Mouse (Mus musculus) spleen, adult 18-20 months (tissue): ENCODE results near the gene Arid3c.
"Not testable (repeated sequence)": the region's sequence is repeated elsewhere in the genome, so short reads cannot be mapped to it uniquely, and the experiment has no call there.

Experiments
- DNase-seq, 2 experiments: peaks; one replicate each; pipeline ENCODE4 v3.0.0; 2022; ENCODE audit warnings: mixed read lengths in 2 of 2

Arid3c gene

GRCm38 (mm10) chr4:41731052-41731765, at the start of gene Arid3c:
Arid3c (minus strand) TSS chr4:41731142.
- DNase-seq = no peak

- DNase-seq = not testable (repeated sequence)
These were observed 44.9 kb upstream of the Arid3c start for GRCm38 (mm10) chr4:41775840-41776239.

- not testable (repeated sequence) for DNase-seq
These were observed 43.6 kb upstream of the Arid3c start for GRCm38 (mm10) chr4:41774506-41774905.

DNA sequence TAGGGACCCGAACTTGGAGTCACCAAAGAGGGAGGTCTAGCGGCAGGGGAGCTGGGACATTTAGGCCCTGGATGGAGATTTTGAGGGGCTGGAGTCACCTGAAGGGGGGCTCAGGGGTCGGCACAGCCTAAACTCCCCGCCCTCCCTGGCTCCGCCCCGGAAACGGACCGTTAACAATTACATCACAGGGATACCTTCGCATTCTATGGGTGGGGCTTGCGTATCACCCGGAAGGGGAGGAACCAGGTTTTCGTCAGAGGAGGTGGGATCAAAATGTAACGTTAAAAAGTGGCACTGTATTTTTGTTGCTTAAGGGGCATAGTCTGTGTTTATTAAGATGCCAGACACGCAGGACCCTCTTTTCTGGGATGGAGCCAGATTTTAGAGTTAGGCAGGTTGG, 43.1 kb upstream of the Arid3c start, which contains the start of gene Ccl27a:
Gene Ccl27a, minus strand, starts transcription at position 246 of the 400 bp plus-strand sequence.
- peak; percentile 74 to 82 for DNase-seq

- peak; percentile 62 to 66 for DNase-seq
These were observed 42.6 kb upstream of the Arid3c start for GRCm38 (mm10) chr4:41773502-41773901.

DNA sequence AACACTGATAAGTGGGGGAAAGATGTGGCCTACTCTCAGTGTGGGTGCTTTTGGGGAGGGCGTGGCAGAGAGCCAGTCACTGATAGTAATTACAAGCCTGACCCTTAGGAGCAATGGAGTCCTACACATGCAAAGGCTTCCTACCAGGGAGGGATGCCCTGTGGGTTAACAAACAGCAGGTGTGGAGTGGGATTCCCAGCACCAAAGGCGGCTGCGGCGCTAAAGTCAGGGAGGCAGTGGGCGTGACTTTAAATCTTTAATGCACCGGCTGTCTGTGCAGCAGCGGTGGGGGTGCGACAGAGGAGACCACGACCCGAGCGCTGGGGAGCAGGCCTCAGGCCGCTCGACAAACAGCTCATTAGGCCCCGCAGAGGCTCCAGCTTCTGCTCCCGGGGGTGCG, 42.0 kb upstream of the Arid3c start:
- not testable (repeated sequence) for DNase-seq

DNA sequence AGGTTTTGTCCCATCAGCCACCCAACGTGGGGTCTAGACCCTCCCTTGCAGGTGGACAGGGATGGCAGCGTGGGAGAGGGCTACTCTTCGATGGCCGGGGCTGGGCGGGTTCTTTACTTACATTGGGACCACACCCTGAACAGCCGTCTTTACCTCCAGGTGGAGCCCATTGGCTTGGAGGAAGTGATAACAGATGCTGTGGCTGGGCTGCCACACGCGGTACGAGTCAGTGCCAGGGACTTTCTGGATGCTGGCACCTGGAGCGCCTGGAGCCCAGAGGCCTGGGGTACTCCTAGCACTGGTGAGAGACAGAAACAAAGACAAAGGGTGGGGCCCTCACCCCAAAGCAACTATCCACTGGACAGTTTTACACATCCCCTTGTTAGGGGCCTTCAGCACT, 36.4 kb upstream of the Arid3c start:
- not testable (repeated sequence) for DNase-seq

GRCm38 (mm10) chr4:41763176-41763575, 32.2 kb upstream of the Arid3c start:
- DNase-seq = not testable (repeated sequence)

DNA sequence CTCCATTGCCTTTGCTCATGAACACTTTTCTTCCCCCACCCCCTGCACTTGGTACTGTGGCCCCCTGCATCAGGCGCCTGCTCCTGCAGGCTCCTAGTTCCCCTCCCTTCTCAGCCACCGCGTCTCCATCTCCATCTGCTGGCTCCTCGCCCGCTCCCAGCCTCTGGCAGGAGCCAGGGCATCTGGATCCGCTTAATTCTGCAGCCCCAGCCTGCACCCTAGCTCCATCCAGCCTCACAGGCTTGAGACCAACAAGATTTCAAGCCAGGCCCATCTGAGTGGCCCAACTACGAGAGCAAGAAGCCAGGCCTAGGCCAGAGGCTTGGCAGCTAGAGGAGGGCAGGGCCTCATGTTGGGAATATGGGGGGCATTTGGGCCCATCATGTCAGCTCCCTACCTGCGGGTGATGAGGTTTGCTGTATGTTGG, 31.8 kb upstream of the Arid3c start:
- not testable (repeated sequence) for DNase-seq

DNA sequence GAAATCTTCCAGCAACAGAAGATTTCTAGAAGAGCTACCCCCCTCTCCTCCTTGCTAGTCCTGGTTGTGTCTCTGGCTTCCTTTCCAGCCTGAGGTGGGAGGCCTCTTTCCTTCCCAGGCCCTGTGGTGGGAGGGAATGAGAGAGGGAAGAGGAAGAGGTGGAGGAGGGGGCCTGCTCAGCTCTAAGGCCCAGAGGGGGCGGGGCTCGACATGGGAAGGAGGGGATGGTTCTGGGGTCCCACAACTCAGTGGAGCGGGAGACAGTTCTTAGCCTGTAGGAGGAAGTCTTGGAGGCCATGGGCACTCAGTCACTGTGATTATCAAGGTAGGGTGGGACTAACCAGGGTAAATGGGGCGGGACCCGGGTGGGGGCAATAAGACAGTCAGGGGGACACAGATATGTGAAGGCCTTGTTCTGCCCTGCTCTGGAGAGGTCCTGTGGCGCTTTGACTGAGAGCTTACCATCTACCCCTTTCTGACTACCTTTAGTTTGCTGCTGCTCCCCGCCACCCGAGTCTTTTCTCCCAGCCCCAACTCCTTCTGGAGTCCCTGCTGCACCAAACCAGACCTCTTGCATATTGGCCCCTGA, 31.3 kb upstream of the Arid3c start:
- DNase-seq = no peak

GRCm38 (mm10) chr4:41761680-41762079, 30.7 kb upstream of the Arid3c start:
- no peak for DNase-seq

DNA sequence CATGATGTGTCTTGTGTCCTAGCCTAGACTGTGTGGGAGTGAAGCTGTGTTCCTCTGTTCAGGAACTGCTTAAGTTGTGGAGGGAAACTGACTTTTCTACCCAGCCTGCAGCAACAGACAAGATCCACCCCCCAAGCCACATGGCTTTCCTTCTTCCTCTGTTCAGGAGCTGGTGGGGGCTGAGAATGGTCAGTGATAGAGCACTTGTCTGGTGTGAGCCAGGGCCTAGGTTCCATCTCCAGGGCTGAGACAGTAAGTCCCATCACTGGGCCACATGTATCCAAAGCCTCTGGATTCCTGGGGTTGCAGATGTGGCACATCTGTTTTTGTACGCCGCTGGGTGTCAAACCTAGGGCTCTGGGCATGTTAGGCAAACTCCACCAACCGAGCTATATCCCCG, 30.0 kb upstream of the Arid3c start:
- no peak for DNase-seq

GRCm38 (mm10) chr4:41760288-41760721, 29.4 kb upstream of the Arid3c start:
- DNase-seq = peak; percentile 39 to 41

DNA sequence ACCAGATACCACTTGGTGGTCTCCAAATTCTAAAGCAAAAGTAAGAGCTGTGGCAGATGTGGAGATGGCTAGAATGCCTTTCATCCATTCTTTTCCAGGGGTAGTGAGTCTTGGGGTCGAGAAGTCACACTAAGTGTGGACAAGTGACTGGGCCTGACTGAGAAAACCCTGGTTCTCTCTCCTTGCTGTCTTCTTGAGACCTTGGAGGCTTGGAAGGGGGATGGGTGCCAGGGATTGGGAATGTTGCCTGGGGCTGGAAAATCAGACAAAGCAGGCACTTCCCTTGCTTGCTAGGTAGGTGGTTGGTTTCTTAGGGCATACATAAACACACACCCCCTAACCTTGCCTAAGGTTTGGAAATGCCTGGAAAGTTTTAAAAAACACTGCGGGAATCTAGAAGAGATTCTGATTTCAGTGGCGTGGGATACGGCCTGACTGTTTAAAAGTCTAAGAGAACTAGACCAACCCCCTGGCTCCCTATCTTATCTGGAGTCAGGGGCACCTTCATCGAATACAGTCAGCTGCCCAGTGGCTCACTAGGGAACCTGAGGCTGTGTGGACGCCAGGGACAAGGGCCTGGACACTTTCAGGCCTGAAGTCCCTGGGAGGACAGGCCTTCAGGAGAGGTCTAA, 28.8 kb upstream of the Arid3c start:
- no peak for DNase-seq

- DNase-seq = no peak
These were observed 28.3 kb upstream of the Arid3c start for GRCm38 (mm10) chr4:41759206-41759605.

GRCm38 (mm10) chr4:41758701-41759100, 27.8 kb upstream of the Arid3c start:
- DNase-seq = no peak

- DNase-seq = no peak
These were observed 27.1 kb upstream of the Arid3c start for GRCm38 (mm10) chr4:41758021-41758420.

DNA sequence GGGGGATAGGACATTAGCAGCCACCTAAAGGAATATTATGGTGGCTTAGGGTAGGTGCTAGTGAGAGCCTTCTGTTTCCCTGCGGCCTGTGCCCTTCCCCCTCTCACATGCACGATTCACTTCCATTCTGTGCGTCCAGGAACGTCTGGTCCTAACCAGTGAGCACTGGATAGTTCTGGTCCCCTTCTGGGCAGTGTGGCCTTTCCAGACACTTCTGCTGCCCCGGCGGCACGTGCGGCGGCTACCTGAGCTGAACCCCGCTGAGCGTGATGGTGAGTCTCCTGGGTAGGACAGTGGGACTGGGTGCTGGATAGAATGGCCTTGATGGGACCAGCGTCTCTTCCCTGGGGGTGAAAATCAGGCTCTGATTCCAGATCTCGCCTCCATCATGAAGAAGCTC, 26.4 kb upstream of the Arid3c start:
- DNase-seq = no peak

GRCm38 (mm10) chr4:41756440-41756839, 25.5 kb upstream of the Arid3c start:
- DNase-seq = peak in 1 of 2 experiments; percentile 25

DNA sequence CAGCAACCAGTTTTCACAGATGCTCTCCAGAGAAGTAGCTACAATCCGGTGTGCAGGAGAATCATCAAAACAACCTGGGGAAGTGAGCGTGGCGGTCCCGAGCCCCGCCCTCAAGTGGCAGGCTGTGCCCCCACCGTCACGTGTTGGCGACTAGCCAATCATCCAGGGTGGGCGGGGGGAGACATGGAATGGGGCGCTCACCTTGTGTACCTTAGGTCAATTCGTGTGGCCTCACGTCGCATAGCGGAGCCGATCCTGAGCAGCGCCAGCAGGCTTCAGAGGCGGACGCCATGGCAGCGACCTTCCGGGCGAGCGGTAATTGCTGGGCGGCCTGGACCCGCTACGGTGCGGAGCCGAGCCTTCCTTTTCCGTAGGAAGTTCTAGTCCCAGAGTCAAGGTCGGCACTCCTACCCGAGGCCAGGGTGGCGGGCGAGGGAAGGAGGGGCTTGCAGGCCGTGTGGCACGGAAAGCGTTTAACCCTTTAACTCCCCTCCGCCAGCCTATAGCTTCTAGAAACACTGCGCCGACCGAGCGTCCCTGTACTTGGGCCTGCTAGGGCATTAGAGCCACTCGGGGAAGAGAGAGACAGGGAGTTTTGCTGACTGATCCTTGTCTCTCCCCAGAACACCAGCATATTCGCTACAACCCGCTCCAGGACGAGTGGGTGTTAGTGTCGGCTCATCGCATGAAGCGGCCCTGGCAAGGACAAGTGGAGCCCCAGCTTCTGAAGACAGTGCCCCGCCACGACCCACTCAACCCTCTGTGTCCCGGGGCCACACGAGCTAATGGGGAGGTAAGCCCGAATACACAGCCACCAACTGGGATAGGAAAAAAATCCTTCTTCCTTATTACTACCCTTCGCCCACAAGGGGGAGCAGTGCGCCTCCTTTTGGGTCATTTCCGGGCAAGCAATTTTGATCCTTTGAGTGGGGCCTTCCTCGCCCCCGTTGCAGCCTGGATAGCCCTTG, 24.7 kb upstream of the Arid3c start, which contains the start of gene Sigmar1:
Gene Sigmar1, minus strand, starts transcription at position 820 of the 968 bp plus-strand sequence.
- peak; percentile 88 to 93 for DNase-seq

- DNase-seq = no peak
These were observed 23.9 kb upstream of the Arid3c start, which contains the start of gene Galt for GRCm38 (mm10) chr4:41754797-41755337. Galt (plus strand) TSS chr4:41755228.

DNA sequence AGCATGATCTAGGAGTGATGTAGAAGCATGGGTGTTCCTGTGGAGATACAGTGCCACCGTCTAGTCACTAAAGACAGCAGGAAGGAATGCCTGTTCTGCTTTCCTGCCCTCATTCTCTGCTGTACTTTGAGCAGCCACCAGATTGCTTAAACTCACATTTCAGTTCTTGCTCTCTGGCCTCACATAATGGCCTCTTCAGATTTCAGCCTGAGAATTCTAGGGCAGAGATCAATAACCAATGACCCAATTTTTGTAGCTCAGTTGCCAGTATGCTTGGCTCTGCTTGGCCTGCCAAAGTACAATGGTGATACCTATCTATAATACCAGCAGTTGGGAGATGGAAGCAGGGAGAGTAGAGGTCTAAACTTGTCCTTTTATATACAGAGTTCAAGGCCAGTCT, 14.1 kb upstream of the Arid3c start:
- DNase-seq = no peak
